Mouse (Mus musculus) megakaryocyte, embryonic 14.5 days (primary cell): ENCODE results near the gene Samhd1.

ENCODE experiments used
- FLI1 ChIP-seq: IDR thresholded peaks from 2 replicates; pipeline ENCODE4 v1.6.1; 2012; ENCODE audit warnings: low read length, inconsistent platforms, mixed read lengths
- GATA1 ChIP-seq: IDR thresholded peaks from 3 replicates; pipeline ENCODE4 v1.6.1; 2012; ENCODE audit warnings: mixed read lengths, low read length, inconsistent platforms, borderline replicate concordance

GRCm38 (mm10) chr2:157145173-157145572 is 10.1 kb upstream of the Samhd1 start:
- TF ChIP-seq GATA1 (no peak), FLI1 (no peak)
